Mouse (Mus musculus): ENCODE measurements around the gene Atg9b.

DNA sequence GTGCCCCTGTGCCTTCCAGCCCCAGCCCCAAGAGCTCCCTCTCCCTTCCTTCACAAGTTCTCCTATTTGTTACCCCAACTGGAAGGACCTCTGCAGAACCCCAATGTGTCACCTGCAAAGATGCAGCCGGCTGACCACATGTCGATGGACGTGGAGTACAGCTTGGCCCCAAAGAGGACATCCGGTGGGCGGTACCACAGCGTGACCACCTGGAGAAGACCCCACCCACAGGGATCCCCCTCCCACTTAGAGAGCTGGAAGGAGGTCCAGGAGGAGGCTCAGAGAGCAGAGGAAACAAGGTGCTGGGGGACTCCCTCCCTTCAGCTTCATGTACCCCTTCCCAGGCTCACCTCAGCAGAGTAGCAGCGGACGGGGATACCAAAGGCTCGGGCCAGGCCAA, 28.4 kb upstream of the Atg9b start:
- no peak for TF ChIP-seq CTCF (IDR thresholded peaks at IDR 0.05; ENCODE audit: low read depth)
- TF ChIP-seq EP300 (IDR thresholded peaks at IDR 0.05; ENCODE audit: low read depth), result no peak

Measured in liver, postnatal 0 days (tissue).